Mouse (Mus musculus) ovary, adult 18-20 months (tissue): ENCODE measurements around the gene Sult2b1.

Source experiments
- DNase-seq: peaks from one replicate; pipeline ENCODE4 v3.0.0; 2022; ENCODE audit warnings: low spot score, mixed read lengths

The Sult2b1 gene

DNA sequence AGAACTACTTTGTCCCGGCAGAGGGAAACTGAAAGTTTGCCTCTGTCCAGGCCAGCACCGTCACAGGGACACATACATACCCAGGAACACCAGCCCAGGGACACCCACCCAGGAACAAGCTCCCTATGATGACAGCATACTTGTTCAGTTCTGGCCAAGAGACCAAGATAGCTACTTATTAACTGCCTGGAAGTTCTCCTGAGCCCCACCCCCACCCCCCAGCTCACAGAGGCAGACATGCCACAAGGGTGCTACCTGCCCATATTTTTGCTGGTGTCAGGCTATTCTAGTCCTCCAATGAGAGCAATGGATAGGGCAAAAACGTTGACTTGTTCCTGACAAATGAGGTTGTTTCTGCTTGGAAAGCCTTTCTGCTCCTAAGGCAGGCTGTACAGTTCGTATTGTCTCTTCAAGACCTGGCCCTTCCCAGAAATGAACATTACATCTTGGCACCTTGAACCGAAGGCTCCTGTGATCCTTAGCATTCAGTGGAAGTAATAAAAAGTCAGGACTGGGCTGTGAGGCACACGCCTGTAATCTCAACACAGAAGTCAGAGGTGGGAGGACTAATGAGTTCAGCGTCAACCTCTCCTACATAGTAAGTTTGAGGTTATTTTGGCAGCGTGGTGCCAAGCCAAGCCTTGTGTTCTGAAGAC is 13.9 kb downstream of the Sult2b1 start:
- DNase-seq, result no peak

DNA sequence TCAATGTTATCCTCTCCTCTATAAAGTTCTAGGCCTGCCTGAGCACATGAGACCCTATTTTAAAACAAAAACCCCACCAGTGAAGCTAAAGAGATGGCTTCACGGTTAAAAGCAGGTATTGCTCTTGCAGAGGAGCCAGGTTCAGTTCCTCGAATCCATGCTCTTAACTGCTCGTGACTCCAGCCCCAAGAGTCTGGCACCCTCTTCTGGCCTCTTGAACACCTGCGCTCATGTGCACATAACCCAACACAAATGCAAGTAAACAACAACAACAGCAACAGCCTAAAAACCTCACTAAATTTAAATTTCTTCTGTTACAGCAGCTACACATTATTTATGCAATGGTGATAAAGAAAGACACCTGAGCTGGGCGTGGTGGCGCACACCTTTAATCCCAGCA is 17.0 kb downstream of the Sult2b1 start:
- no peak for DNase-seq

DNA sequence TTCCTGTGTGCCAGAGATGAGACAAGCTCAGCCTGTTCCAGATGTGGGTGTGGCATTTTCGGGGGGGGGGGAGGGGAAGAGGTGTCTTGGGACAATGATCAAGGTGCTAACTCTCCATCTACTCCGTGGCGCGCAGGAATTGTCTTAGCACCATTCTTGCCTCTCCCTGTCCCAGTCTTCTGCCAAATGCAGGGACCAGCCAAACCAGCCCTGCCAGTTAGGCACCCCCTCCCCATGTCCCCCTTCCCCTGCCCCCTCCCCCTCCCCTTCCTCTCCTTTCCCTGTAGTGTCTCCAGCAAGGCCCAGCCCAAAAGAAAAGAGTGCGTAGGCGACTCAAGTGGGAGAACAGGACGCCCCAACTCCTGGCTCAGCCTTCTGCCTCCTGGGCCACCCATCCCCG is 17.7 kb downstream of the Sult2b1 start:
- DNase-seq, result no peak

DNA sequence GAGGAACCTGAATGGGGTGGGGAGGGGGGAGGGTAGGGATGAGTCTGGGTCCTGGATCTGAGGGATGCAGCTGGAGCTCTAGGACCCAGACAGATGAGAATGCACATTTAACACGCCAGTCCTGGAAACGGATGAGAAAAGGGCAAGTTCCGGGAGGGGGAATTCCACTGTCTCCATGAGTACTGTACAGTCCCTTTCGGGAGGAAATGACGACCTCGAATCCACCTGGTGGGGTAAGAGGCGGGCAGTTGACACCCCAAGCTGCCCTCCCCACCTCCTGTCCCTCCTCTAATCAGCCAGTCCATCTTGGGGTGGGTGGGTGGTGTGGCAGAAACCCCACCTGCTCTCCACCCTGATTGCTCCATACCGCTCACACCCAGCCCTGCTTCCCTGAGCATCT is 18.5 kb downstream of the Sult2b1 start:
- no peak for DNase-seq

DNA sequence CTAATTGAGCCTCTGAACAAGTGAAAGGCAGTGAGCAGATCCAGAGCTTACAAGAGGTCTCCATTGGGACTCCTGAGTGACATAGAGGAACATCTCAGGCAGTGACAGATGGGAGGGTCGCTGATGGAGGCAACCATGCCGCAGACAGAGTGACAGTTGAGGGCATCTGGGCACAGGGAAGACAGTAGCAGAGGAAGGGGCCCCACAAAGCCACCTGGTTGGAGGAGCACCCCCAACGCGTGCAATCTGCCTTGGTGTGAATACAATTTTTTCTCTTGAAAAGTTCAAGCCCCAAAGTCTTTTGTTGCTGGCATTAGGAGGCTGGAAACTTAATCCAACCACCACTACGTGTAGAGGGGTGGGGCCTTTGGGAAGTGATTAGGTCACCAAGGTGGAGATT is 24.3 kb downstream of the Sult2b1 start:
- no peak for DNase-seq

DNA sequence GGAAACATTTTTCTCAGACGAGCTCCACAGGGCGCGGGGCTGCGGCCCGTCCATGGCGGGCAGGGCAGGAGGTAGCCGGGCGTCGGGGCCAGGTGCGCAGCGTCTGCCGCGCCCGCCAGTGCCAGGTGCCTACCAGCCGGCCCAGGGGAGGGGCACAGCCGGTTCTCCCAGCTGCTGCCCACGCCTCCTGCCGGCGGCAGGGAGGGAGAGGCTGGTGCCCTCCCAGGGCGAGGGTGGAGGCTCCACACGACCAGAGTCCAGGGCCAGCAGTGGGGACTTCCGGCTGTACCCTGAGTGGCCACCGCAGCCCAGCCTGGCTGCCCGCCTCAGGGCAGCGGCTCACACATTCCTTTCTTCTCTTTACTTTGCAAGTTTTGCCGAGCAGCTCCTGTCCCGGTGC is 25.1 kb downstream of the Sult2b1 start:
- no peak for DNase-seq

DNA sequence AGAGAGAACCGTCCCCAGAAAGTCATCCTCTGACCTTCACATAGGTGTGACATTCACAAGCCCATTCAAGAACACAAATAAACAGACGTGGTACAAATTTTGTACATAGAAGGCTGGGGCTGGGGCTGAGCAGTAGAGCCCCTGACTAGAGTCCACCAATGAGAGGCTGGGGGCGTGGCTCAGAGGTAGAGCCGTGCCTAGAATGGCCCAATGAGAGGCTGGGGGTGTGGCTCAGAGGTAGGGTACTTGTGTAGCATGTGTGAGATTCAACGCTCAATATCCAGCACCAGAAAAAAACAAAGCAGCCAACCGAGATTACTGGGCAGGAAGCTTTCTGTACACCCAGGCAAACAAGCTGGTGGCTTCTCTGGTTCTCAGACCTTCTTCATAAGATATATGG is 28.8 kb downstream of the Sult2b1 start:
- DNase-seq, result no peak

DNA sequence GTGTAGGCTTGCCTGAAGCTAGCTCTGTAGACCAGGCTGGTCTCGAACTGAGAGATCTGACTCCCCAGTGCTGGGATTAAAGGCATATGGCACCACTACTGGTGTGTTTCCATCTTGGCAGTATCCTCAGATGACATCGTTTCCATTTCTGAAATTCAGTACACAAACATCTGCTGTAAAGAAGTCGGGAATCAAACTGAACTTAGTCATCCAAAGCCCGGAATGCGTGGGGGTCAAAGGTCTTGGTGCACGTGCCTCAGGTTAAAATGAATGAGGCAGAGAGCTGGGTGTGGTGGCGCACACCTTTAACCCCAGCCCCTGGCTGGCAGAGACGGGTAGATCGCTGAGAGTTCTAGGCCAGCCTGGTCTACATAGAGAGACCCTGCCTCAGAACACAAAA is 34.3 kb downstream of the Sult2b1 start:
- DNase-seq, result no peak

DNA sequence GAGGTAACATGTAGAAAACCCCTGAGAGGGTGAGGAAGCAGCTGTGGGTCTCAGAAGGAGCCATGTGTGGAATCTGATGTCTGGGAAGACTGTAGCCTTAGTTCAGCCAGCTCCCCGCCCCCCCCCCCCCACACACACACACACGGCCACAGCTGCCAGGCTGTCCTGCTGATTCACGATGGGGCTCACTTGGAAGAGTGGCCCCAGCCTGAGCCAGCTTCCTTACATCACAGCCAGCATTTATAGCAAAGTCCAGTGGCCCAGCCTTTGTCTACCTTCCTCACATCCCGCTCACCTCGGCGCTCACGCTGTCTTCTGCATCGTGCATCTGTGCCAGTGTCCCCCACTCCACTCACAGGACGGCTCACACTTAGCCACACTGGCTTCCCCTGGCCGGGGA is 35.1 kb downstream of the Sult2b1 start:
- no peak for DNase-seq

DNA sequence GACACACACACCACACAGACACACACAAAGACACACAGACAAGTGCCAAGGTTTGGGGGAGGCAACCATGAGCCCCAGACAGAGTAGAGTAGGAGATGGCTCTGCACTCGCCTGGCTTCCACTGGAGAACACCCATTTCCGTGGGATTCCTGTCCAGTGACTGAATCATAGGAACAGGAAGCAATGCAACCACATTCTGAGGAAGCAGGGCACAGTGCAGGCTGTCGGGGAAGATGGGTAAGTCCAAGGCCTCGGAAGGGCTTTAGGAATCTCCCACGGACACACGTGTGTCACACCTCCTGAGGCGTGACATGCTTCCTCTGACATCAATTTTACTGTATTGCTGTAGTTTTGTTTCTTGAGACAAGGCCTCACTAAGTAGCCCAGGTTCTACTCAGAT is 36.4 kb downstream of the Sult2b1 start:
- DNase-seq, result no peak

DNA sequence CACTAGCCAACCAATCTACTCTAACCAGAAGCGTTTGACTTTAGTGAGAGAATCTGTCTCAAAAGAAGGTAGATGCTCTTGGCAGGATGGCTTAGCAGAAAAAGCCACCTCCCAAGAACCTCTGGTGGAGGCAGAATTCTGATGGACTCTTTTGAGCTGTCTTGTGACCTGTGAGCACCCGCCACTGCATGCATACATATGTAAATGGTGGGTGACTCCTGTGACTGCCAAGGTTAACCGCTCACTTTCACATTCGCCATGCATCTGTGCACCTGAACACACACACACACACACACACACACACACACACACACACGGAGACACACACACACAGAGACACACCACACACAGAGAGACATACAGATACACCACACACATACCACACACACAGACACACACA is 37.0 kb downstream of the Sult2b1 start:
- DNase-seq, result no peak

DNA sequence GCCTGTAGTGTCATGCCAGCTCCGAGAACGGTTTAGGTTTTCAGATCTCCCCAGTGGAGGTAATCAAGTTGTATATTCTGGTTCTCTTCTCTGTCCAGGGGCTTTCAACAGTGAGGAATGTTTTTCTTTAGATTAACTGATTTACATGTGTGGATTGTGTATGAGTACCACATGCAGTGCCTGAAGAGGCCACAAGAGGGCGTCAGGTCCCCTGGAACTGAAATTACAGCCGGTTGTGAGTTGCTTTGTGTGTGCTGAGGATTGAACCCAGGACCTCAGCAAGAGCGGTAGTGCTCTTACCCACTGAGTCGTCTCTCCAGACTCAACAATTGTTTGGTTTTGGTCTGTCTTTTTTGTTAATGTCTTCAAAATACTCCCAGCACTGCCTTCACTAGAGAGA is 38.0 kb downstream of the Sult2b1 start:
- no peak for DNase-seq

DNA sequence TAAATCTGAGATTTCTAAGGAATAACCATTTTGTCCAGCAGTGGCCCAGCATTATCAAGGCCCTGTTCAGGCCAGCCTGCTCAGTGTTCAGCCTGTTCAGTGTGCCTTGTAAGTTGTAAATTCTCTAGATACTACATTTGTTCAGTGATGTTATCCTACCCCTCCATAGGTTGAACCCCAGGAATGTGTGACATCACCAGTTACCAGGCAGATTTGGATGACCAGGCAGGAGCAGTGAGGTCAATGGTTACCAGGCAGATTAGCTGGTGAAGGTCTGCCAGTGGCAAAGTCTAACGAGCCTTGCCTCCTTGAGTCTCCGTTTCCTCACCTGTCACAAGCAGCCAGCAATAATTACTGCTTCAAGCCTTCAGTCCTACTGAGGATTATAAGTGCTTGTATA is 40.1 kb downstream of the Sult2b1 start:
- DNase-seq, result no peak

DNA sequence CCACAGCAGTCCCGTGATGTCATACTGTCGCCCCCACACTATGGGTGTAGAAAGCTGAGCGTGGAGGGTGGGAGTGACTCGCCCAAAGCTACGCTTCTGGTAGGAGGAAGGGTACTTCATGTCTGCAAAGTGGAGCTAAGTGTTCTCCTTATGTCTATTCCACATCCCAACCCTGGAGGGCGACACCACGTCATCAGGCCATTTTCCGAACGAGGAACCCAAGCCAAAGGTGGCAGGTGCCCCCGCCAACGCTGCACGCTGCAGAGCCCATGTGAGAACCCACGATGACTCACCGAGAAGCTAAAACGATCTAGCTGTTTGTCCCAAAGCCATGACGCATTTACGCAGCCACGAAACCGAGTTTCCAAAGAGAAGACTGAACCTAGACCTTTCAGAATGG is 42.1 kb downstream of the Sult2b1 start:
- no peak for DNase-seq

DNA sequence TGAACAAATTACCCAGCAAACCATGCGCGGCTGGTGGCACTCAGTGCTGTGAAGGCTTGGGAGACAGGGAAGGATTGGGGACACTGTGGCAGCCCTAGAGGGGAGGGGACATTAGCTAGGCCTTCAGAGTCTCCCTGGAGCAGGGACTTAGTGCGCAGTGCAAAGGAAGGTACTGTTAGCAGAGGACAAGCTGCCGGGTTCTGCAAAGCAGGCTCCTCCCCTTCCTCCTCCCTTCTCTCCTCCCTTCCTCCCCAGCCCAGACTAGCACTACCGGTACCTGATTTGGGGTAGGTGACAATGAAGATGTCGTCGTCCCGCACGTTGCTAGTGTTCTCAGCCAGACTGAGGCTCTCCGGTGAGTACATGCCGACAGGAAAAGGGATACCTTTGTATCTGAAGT is 42.7 kb downstream of the Sult2b1 start:
- no peak for DNase-seq

DNA sequence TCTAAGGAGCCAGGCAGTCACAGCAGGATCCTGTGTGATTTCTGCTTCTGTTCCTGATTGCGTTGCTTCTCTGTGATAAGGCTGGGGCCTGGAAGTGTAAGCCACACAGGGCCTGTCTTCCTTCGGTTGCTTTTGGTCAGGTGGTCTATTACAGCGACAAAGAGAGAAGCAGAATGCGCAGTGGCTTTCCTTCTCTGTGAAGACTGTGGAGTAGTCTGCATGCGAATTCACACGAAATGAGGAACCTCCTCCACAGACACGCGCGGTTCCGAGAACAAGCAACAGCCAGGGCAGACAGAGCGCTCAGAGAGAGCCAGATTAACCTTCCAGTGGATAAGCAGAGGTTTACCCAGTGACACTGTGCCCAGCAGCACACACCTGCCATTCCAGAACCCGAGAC is 43.2 kb downstream of the Sult2b1 start:
- no peak for DNase-seq

DNA sequence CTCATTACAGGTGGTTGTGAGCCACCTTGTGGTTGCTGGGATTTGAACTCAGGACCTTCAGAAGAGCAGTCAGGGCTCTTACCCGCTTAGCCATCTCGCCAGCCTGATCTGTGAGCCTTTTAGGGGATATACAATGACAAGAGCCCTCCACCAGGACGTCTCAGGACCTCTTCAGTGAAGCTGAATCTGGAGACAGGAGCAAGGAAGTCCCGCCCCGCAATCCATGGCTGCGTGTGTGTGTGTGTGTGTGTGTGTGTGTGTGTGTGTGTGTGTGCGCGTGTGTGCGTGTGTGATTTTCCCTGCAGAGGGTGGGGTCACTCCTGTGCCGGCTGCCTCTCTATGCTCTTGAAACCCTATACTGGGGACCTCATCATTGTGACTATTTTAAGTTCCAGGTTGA is 44.6 kb downstream of the Sult2b1 start:
- DNase-seq, result no peak

DNA sequence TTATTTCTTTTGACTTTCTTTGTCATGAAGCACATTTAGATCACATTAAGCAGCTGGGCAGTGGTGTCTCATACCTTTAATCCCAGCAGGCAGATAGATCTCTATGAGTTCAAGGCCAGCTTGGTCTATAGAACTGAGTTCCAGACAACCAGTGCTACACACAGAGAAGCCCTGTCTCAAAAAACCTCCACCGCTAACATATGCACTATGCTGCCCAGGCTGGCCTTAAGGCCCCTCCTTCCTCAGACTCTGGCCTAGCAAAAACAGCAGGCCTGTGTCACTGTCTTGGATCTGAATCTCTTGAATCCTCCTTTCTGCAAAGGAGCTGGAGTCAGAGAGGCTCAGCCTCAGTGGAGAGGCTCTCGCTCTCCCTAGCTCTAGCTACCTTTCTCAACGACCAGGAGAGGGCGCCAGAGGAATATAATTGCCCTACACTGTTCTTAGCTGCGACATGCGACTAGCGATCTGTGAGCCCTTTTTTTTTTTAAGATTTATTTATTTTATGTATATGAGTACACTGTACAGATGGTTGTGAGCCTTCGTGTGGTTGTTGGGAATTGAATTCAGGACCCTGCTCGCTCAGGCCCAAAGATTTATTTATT is 45.2 kb downstream of the Sult2b1 start:
- peak; percentile 56 for DNase-seq

DNA sequence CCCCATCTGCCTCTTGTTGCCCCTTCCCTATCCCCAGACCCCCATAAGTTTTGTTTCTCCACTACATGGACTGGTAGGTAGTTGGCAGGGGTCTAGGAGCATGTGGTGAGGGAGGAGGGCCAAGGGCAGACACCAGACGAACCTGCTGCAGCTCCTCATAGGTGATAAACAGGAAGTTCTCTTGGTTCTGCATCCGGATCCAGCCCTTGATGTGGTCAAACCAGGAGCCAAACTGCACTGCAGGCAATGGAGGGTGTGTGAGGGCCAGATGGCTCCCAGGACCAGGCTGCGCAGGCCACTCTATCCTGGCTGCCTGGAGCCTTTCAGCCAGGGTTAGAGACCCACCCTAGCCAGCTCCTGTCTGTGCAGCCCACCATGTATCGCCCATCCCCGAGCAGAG is 51.0 kb downstream of the Sult2b1 start:
- no peak for DNase-seq

DNA sequence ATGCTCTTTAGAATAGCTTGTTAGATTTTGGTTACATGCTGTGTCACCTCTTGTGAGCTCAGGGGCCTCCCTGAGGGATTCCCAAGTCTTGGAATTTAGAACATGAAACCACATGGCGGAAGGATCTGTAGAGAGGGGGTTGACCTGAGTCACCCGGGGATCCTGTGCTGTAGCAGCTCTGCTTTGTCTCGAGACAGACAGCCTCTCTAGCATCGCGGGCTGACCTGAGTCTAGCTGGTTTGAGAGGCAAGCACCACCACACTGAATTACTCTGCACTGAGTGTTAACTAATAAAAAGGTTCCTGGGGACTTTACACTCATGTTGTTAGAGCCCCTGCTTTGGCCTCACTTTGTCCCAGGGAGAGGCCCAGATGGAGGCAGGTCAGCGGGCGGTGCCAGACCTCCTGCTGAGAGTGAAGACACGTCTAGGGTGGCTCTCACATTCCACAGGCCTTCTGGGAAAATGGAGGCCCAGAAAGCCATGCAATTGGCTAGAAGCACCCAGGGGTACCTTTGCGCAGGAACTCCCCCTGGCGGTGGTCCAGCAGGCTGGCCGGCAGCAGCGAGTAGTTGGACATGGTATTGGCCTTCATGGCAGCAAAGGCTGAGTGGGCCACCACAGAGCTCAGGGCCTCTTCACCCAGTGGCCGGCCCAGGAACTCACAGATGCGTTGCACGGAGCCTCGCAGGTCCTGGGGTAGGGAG is 53.6 kb downstream of the Sult2b1 start:
- no peak for DNase-seq

DNA sequence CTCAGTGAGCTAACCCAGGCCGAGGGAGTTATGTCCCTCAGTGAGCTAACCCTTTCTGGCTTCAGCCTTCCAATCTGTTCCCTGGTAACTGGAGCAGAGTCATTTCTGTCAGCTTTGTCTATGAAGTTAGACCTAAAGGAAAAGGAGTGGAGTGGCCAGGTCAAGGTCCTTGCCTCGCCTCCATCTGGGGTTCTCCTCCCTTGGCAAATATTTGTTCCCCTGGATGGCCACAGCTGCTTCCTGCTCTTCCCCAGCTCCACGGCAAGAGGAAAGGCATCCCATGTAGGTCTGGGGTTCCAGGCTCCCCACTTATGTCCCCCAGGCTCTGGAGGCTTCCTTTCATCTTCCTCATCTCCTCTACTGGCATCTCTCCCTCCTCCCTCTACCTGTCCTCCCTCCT is 56.8 kb downstream of the Sult2b1 start:
- no peak for DNase-seq

DNA sequence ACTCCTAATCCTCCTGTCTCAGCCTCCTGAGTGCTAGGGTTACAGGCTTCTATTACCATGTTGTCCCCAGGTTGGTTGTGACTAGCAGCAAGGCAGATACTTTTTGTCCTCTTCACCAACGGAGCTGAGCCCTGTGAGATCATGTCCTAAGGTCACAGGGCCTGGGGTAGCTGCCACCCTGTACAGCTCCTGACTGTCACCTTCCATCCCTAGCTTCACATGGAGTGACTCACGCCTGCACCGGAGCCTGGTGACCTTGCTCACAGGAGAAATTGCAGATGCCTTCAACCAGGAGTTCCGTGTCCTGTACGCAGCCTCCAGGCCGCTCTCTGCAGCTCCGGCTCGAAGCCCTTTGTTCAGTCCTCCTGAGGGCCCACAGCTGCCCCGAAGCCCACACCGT is 58.0 kb downstream of the Sult2b1 start:
- no peak for DNase-seq

DNA sequence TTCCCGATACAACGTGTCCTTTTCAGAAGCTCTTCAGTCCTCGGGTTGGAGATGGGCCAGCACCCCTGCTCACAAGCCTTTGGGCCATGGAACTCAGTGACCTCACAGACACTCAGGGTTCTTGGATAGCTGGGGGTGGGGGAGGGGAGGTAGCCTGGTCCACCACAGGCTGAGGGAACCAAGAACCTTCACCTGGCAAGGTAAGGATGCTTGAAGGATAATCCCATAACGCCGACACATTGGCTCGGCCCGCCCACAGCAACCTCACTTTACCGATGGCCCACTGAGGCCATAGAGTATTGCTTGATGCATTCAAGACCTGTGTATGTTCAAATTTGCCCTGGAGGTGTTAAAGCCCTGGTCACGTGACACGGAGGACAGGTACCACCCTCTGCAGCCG is 58.8 kb downstream of the Sult2b1 start, which contains the start of gene Spaca4:
TSS of gene Spaca4 (minus strand) at position 101 of the 400 bp plus-strand sequence.
- no peak for DNase-seq

DNA sequence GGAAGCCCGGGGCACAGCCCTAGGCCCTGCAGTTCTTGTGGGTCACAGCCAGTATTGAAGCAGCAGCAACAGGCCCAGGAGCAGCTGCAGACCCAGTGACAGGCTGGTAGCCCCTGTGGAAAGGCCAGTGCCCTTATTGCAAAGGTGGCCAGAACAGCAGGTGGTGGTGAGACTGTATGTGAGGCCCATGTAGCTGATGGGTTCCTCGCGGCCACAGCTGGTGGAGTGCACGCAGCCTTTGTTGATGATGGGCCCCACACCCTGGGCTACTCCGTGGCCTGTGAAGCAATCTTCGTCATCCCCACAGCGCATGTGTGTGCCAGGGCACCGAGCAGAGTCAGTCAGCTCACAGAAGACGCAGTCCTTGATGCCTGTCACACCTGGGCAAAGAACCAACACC is 59.3 kb downstream of the Sult2b1 start:
- no peak for DNase-seq
